Mouse (Mus musculus) thymus, postnatal 10 days (tissue): Measurements from ENCODE around the gene Rnase1.
"Not testable (repeated sequence)": the region's sequence is repeated elsewhere in the genome, so short reads cannot be mapped to it uniquely, and the experiment has no call there.

Source experiments
- DNase-seq, 2 experiments: peaks; one replicate each; pipeline ENCODE4 v3.0.0; 2021; ENCODE audit warnings: low spot score in 2 of 2

The Rnase1 gene

DNA sequence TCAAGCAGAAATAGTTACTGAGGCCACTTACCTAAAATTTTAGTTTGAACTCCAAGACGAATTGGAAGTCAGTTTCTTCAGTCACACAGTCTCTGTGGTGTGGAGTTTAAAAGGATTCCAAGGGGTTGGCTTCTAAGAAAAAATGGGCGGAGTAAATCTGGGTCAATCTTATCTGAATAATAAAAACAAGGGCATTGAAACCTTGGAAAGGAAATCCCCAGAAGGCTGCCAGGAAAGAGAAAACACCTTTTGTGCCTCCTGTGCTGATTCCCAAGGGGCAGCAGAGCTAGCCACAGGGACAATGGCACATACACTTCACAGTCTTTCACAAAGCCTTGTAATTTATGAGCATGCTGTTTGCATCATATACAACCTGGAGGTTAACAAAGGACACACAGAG, at the start of gene Rnase1:
Rnase1 (minus strand) TSS at position 101 of the 400 bp plus-strand sequence.
- DNase-seq = no peak

DNA sequence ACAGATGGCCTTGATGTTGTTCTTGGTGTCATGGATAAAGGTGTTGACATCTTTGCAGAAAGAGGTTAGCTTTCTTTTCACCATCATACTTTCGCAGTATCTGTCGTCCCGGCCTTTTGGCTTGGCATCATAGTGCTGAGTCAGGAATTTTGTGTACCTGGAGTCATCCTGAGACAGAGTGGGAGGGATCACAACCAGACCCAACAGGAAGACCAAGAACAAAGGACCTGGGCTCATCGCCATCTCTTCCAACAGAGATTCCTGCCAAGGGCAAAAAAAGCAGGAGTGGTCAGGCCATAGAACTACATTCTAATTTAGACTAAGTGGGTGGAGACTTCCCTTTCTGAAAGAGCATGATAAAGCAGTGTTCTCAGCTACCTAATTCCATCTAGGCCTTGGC, 49.1 kb upstream of the Rnase1 start:
- no peak for DNase-seq

DNA sequence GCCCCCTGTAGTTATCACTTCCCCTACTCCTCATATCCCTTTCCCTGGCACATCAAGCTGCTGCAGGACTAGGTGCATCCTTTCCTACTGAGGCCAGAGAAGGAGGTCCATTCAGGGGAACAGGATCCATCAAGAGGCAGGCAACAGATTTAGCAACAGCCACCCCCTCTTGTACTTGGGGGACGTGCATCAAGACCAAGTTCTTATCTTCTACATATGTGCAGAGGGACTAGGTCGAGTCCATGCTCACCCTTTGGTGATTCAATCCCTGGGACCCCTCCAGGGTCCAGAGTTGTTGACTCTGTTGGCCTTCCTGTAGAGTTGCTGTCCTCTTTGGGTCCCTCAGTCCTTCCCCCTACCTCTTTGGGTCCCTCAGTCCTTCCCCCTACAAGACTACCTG, 34.5 kb upstream of the Rnase1 start:
- DNase-seq = not testable (repeated sequence)

DNA sequence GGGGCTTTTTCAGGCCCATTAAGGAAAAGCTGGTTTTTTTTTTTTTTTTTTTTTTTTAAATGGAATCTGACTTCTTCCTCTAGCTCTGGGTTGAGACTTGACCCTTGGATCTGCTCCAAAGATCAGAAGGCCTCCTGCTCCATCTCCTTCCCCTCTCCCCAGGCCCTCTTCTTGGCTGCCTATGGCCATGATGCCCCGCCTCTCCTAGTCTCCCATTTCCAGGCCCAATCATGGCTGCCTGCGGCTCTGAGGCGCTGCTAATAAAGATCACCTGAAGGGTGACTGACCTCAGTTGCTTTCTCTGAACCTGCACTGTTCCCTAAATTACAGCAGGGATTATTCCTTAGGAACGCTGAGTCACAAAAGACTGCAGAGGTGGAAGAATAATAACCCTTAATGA, 27.3 kb upstream of the Rnase1 start:
- no peak for DNase-seq

DNA sequence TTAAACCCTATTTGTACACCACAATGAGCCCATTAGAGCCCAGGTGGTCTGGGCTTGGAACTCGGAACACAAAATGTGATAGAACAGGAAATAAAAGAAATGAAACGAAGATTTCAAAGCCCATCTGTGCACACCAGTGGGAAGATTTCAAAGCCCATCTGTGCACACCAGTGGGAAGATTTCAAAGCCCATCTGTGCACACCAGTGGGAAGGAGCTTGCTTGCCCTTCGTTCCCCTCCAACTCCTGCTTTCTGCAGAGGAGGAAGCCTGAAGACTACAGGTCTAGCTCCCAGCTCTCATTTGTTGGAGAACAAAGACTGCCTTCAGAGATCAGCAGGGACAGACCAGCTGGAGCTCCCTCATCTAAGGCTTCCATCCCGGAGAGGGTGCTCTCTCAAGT, 26.4 kb upstream of the Rnase1 start:
- DNase-seq = not testable (repeated sequence)

DNA sequence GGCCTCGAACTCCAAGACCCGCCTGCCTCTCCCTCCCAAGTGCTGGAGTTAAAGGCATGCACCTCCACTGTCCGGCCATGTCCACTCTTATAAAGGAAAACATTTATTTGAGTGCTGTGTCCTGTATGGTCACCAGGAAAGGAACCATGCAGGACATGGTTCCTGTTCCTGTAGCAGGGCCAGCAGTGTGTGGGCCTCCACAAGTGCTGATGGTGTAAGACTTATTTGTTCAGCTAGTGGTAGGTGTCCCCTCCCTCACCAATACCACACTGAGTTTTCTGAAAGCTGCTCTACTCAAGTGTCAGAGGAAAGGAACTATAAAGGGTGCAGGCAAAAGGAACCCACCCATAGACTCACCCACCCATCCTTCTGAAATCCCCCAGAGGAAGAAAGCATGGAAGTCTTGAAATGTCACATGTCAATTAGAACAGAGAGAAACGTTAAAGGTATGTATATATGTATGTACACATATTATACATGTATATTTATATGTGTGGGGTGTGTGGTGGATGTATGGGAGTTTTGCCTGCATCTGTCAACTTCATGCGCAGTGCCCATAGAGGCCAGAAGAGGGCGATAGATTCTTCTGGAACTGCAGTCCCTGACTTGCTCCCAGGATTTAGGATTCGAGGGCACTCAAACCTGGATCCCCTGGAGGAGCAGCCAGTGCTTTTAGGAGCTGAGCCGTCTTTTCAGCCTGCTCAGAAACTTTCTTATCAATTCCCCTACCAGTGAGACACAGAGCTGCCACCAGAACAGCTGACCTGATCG, 25.7 kb upstream of the Rnase1 start:
- DNase-seq = not testable (repeated sequence)

DNA sequence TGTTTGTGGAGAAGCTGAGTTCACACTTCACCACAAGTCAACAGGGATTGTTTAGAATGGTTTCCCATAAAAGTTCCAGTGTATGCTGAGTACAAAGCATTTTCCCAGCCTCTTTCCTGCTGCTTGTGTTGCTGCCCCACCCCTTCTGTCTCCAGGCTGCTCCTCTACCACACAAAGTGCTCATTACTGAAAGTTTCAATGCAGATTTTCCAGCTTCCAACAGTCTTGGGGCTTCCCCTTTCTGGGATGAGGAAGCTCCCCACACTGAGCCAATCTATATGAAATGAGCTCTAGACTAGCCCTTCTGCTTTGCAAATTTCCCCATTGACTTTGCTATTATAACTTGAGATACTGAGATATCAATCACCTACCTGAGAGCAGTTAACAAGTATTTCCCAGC, 19.5 kb upstream of the Rnase1 start:
- no peak for DNase-seq

DNA sequence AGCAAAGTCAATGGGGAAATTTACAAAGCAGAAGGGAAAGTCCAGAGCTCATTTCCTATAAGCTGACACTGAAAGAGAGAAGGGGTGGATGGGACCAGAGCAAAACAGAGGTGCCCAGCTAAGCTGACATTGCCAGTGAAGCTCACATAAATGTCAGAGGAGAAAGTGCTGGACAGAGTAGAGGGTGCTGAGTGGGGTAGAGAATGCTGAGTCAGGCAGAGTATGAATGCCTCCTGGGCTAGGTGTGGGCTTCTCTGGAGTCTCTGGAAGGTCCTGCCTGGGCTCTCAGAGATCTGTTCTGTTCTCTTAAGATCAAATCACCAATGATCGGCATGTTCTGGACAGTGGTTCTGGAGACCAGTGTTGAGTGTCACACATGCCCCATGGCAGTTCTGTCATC, 18.9 kb upstream of the Rnase1 start:
- DNase-seq = no peak

DNA sequence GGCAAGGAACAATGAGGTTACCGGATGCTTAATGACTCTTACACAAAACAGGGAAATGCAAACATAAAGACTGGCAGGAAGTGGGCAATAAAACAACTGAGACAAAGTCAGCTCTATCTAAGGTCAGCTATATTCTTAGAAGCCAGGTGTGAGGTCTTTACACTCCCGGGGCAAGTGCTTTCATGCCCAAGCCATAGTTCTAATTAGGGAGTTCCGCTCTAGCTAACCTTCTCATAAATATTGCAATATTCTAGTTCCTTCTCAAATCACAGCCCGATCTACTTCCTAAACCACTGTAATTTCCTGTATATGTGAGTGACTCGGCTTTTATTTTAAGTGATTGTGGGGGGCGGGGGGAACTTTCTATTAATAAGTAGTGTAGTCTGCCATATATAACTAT, 16.7 kb upstream of the Rnase1 start:
- not testable (repeated sequence) for DNase-seq

DNA sequence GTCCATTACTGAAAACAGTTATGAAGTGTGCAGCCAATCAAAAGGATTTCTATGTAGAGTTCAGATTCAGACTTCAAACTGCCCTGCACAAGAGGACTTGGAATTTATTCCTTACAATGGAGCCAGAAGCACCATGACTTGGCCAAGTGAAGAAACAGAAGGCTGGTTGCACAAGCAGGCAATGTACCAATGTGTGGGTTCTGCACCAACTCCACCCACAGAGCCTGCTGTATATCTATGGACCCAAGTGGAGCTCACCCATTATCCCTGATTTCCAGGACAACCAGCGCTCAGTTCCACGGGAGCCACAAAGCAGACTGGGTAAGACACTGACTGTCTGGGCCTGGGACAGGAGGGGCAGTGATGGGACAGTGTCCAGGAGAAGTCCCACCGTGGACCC, 15.4 kb upstream of the Rnase1 start, which contains the start of gene Rnase2b:
Rnase2b (plus strand) TSS at position 285 of the 400 bp plus-strand sequence.
- DNase-seq = not testable (repeated sequence)

DNA sequence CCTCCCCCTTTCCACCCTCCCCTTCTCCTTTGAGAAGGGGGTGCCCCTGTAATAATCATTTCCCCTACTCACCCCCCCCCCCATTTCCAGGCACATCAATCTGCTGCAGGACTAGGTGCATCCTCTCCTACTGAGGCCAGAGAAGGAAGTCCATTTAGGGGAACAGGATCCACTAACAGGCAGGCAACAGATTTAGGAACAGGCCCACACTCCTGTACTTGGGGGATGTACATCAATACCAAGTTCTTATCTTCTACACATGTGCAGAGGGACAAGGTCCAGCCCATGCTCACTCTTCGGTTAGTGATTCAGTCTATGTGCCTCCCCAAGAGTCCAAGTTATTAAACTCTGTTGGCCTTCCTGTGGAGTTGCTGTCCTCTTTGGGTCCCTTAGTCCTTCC, 10.5 kb upstream of the Rnase1 start:
- no peak for DNase-seq

DNA sequence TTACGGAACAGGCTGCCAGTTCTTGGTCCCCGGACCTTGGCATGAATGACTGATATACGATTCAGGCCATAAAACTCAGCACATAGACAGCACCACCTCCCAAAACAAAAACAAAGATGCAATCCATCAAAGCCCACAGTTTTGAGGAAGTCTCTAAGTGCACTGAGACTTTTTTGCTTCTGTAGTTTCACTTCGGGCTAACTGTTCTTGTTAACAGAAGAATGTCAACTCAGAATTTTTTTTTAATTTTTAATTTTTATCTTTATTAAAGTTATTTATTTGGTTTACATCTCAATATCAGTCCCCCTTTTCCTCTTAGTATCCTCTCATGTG, 10.1 kb upstream of the Rnase1 start:
- no peak for DNase-seq

DNA sequence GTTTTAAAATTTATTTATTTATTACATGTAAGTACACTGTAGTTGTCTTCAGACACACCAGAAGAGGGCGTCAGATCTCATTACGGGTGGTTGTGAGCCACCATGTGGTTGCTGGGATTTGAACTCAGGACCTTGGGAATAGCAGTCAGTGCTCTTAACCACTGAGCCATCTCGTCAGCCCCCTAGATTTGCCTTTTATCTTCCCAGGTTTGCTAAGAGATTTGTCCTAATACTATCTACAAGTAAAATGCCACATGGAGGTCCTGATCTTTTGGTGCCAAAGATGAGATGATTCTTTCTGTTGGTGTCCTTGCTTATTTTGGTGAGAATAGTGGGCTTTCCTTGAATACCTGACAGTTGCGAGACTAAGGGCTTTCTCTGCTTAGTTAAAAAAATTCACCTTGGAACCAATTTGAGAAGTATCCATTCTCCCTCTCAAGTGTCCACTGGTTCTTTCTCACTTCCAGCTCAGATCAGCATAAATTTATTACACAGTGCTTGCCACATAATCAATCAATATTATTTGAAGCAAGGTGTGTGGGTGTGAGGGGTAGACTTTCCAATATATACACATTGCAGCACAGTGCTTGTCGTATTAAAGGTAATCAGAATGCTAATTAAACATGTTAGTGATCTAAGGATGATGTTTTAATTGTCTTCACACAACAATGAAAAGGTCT, 9.6 kb upstream of the Rnase1 start:
- no peak for DNase-seq

DNA sequence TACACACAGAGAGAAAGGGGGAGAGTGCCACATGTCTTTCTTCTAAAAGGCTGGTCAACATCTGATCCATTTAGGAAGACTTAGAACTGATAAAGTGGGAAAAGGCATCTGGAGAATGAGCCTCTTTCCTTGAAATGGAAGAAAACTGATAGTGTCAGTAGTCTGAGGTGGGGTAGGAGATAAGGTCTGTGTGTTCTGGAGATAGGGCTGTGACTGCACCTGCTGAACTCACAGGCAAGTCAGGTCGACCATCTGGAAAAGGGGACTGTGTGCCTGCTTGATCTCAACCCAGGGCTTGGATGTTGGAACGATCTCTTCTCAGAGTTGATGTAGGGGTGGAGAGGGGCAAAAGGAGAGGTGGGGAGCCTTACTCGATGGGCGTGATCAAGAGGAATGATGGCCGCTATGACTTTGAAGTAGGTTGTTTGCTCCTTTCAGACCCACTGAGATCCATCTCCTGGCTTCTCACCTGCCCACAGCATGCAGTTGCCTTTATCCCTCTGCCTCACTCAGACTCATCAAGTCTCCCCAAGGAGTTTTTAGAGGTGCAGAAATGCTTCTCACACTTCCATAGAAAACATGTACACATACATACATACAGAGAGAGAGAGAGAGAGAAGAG, 5.8 kb upstream of the Rnase1 start:
- DNase-seq = no peak

DNA sequence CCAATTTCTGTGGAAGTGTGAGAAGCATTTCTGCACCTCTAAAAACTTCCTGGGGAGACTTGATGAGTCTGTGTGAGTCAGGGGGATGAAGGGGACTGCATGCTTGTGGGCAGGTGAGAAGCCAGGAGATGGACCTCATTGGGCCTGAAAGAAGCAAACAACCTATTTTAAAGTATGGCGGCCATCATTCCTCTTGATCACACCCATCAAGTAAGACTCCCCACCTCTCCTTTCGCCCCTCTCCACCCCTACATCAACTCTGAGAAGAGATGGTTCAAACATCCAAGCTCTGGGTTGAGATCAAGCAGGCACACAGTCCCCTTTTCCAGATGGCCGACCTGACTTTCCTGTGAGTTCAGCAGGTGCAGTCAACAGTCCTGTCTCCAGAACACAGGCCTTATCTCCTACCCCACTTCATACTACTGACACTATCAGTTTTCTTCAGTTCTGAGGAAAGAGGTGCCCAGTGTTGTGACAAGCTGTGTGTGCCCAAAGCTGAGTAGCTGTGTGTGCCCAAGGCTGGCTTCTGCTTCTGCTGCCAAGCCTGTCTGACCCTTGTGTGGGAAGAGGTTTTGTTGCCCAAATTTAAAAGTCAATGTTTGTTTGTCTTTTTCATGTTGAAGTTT, 3.7 kb upstream of the Rnase1 start:
- DNase-seq = no peak

DNA sequence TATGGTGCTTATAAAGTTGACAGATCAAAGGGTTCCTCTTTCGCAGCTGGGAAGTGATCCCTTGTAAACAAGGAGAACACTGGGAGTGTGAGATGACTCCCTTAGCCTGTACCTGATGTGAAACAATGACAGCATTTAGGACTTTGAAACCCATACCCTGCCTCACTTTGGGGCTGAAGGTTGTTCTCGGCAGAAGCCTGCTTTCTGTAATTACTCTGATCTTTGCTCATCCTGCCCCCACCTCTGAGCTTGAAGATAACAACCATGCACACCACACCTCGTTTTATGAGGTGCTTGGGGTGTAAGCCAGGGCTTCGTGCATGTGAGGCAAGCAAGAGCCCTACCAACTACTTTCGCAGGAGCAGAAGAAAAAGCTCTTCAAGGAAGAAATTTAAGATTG, 2.6 kb upstream of the Rnase1 start:
- DNase-seq = no peak

DNA sequence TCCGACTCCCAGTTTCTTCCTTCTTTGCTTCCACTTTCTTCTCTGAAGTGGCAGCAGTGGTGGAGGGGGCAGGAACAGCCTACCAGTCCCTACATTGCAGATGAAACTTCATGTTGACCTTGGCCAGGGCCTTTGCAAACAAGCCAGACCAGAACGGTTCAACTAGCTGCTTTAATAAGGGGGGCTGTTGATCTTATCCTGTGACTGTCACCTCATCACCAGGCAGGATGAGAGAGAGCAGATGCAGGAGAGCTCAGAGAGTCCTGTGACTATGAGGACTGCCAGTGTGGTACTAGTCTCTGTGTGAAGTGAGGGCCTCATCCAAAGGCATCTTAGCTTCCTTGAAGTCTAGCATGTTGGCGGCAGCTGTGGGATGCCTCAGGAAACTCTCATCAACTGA, 1.4 kb upstream of the Rnase1 start:
- DNase-seq = no peak

DNA sequence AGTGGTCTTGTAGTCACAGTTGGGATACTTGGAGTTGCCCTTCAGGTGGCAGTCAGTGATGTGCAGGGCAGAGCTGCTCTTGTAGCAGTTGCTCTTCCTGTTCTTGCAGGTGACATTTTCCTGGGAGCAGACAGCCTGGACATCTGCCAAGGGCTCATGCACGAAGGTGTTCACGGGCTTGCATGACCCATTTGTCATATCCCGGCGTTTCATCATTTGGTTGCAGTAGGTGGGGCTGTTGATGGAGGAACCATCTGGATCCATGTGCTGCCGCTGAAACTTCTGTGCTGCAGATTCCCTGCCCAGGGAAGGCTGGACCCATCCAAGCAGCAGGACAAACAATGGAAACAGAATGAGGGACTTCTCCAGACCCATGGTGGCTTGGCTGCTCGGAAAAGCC, 1.1 kb downstream of the Rnase1 start:
- DNase-seq = no peak

DNA sequence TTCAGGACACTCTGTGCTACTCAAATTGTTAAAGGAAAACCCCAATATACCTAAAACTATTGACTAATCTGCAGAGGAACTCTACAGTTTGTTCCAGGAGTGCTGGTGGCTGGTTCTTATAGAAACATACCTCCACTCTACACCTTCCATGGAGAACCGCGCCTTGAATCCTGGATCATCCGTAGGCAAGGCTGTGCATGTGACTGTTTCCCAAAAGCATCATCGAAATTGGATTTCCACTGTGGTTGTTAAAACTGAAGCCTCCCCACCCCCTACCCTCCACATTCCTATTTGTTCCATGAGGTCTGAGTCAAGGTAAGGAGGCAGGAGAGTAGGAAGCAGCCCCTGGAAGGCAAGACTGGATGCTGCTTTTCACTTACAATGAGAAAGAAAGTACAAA, 2.1 kb downstream of the Rnase1 start:
- no peak for DNase-seq

DNA sequence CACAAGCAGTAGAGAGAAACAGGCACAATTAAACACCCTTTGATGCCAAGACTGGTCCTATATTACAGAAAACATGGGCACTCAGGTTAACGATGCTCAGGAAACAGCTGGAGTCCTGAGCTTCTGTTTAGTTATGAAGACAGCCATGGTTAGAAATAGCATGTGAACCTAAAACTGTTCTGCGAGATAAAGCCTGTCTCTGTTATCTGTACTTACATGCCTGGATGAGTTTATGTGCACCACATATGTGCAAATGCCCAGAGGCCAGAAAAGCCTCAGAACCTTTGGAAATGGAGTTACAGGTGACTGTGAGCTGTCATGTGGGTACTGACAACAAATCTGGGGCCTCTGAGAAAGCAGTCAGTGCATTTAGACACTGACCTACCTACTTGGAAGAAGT, 2.6 kb downstream of the Rnase1 start:
- DNase-seq = no peak

DNA sequence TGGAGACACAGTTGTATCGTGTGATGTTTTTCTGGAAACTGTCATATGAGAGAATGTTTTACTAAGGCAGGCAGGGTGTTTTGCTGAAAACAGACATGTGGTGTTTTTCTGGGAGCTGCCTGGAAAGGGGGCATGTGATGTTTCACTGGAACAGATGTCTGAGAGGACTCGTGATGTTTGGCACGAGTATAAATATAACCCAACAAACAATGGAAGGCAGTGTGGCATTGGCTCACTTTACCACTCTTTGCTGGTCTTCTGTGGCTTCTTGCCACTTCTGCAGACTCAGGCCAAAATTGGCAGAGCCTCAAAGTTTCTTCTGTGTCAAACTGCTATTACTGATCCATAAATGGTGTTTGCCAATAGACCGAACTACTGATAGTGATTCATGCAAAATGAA, 3.3 kb downstream of the Rnase1 start:
- DNase-seq = no peak

DNA sequence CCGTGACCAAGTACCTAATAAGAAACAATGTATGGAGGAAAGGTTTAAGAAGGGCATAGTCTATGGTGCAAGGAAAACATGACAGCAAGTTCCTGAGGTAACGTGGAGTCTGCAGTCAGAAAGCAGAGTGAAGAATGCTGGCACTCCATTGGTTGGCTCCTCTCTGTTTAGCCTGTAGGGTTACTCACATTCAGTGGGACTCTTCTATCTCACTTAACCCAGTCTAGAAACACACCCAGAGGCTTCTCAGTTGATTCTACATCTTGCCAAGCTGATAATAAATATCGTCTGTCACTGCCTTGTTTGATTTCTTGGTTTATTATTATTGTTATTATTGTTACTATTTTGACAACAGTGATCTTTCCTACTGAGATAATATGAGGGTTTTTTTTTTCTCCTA, 4.0 kb downstream of the Rnase1 start:
- no peak for DNase-seq

DNA sequence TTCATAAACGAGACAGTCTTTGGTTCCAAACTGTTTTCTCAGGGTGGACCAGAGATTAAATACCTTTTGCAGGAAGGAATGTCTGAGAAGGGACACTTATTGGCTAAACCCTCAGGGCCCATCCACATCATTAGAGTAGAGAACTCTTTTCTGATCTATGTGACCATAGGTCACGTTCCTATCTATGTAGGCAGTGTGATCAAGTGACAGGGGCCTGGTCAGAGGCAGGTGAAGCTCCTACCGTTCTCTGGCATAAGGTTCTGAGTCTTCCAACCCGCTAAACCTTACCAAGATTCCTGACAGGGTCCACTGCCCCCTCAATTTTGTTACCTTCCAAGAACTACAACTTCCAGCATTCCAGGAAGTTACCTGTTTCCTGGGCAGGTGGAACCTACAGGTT, 4.5 kb downstream of the Rnase1 start:
- DNase-seq = no peak
